Mouse (Mus musculus): Measurements from ENCODE around the gene Gm11027.

DNA sequence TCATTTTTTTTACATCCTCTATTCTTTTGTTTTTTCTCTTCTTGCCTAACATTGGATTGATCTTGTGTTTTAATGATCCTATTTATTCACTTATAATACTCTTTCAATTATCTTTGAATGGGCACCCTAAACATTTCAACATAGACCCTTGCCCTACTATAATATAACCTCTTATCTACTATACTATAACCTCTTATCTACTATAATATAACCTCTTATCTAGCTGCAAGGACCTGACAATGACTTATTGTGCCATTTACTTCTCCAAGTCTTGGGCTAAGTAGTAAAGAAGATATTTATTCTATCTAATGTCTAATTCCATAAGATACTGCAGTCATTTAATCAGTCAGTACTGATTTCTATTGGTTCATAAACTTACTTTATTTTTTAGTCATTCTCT lies 36.8 kb upstream of the Gm11027 start:
- TF ChIP-seq POLR2A (IDR thresholded peaks at IDR 0.05; ENCODE audit: borderline replicate concordance, control insufficient read depth, low read depth, low read length) (no peak), CTCF (IDR thresholded peaks at IDR 0.05; ENCODE audit: control insufficient read depth, insufficient read depth, low read length) (no peak)

Measured in bone marrow, adult 2 months (tissue).